Mouse (Mus musculus) frontal cortex, adult (tissue): ENCODE results near the gene Ubac2.
"Not testable (repeated sequence)": the region's sequence is repeated elsewhere in the genome, so short reads cannot be mapped to it uniquely, and the experiment has no call there.

Experiments used
- ATAC-seq: cut with Nextera tagmentation; 2 replicates; pipeline ENCODE4 v1.9.2; 2017; ENCODE audit warnings: mild to moderate bottlenecking, moderate library complexity, mixed read lengths; ENCODE audit not compliant: low TSS enrichment

The Ubac2 gene

GRCm38 (mm10) chr14:121878176-121878858 is at the start of gene Ubac2:
TSS of gene Ubac2 (plus strand) at chr14:121878620.
- ATAC-seq, result peak; percentile 95

DNA sequence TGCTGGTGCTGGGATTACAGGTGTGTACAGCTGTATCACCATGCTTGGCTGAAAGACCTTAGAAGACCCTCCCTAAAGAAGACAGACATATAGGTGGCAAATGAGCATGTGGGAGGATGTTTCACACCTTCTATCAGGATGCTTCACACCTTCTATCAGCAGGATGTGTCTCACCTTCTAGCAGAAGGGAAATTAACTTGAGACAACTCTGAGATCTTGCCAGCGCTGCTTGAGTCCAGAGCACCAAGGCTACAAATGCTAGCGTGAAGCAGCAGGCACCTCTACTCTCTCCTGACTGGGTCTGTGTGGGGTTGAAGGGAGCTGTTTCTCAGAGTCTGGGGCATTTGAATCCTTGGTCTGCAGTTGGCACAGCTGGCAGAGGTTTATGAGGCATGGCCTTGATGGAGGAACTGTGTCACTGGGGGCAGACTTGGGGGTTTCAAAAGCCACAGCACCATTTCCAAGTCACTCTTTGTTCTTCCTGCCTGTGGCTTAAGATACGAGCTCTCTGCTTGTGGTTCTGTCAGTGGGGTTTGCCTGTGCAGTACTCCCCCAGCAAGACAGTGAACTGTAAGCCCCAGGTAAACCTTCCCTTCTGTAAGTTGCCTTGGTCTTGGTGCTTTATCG is 48.5 kb upstream of the Ubac2 start:
- no peak for ATAC-seq

- ATAC-seq, result no peak
These were observed 45.4 kb upstream of the Ubac2 start for GRCm38 (mm10) chr14:121833001-121833520.

DNA sequence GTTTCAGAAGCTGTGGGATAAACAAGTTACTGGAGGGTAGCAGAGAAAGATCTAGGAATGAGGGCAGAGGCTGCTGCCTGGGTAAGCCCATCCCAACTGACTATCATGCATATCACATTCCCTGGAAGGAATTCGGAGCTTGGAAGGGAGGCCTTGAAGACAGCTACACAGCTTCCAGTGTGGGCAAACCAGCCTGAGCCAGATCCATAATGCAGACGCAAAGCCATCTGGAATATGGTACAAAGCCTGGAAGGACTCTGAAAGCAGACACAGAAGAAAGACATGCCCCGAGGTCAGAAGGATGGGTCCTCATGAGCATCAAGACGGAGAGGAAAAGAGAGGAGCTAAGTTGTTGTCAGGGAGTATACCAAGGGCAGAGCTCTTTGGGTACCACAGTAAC is 40.3 kb upstream of the Ubac2 start:
- no peak for ATAC-seq

- no peak for ATAC-seq
These were observed 38.2 kb upstream of the Ubac2 start for GRCm38 (mm10) chr14:121840217-121840616.

DNA sequence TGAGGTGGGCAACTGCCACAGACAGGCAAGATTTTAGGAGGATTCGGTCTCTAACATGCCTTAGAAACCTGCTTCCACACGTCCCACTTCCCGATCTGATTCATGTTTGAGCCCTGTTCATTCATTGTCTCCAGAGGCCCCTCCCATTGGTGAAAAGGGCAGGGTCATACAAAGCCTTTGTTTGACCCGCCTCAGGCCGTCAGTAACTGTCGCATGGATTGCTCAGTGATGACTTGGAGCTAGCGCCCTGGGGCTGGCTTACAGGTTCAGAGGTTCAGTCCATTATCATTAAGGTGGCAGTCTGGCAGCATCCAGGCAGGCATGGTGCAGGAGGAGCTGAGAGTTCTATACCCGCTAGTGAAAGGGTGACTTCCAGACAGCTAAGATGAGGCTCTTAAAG is 33.9 kb upstream of the Ubac2 start:
- no peak for ATAC-seq

- no peak for ATAC-seq
These were observed 27.2 kb upstream of the Ubac2 start for GRCm38 (mm10) chr14:121851231-121851630.

DNA sequence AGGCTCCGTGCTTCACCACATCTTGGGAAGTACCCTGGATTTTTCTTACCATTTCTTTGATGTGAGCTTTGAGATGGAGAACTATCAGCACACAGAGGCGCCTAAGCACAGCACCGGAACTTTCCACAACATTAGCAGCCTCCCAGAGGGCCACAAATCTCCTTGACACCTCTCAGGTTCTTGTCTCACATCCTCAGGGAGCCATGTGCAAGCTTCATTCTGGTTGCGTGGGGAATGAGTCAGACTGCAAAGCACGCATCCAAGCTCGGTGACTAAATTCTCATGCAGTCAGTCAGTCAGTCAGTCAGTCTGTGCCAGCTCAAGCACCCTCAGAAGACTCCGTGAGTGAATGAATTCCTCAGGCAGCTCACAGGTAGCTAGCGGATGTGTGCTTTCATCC is 25.9 kb upstream of the Ubac2 start:
- peak; percentile 99 for ATAC-seq

DNA sequence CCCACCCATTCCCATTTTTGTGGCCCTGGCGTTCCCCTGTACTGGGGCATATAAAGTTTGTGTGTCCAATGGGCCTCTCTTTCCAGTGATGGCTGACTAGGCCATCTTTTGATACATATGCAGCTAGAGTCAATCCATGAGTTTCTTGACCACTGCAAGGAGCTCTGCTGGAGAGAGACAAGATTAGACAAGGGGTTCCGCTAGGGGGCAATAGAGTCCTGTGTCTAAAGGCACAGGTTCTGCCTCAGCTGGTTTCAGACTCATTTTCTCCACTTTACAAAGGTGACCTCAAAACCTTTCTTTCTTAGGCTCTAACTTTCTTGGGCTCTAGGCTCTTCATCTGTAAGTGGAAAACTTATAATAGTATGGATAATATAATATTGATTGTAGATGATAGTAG is 13.3 kb upstream of the Ubac2 start:
- ATAC-seq, result peak; percentile 74

DNA sequence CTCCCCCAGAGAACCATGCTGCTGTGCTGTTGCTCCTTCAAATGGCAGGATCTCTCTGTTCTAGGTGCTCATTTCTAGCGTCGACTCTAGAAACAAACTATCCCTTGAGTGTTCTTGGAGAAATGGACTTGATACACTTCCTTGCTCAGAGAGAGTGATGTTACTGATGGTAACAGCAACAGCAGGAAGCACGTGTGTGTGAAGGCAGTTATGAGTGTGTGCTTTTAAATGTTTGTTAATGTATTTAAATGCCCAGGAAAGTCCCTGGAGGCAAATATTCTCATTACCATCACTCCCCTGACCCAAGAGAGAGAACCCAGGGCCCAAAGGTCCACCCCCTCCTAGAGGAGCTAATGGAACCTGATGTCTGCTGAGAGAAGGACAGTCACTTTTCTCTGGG is 11.8 kb upstream of the Ubac2 start:
- ATAC-seq, result no peak

DNA sequence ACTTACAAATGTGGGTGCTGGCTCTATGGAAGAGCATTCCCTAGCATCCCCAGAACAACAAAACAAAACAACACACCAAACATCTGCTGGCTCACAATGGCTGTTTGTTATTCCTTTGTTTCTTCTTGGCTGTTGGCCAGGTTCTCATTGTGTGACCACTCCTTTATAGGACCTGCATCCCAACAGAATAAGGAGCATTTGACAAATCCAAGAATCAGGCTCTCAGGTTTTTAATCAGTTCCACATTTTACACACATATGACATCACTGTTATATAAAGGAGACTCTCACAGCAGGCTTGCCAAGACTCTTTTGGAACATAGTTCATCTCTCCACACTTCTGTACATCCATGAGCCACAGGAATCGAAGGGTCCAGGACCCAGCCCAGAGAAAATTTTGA is 9.3 kb upstream of the Ubac2 start:
- peak; percentile 89 for ATAC-seq

- no peak for ATAC-seq
These were observed 5.7 kb upstream of the Ubac2 start for GRCm38 (mm10) chr14:121872760-121873159.

DNA sequence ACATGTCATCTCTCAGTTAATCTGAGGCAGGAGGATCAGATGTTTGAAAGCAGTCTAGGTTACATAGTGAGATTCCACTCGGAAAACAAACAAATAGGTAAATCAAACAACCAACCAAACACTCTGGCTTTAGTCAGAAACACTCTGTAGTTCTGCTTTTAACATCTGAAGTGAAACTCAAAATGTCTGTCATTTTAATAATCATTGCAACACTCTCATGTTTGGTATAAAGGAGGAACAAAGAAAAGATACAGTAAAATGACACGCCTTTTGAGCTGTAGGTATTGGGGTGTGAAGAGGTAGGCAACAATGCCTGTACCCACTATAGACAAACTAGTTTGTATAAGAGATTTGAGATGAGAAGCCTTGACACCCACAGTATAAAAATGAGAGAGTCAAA is 5.2 kb upstream of the Ubac2 start:
- no peak for ATAC-seq

- no peak for ATAC-seq
These were observed 4.8 kb upstream of the Ubac2 start for GRCm38 (mm10) chr14:121873646-121874045.

DNA sequence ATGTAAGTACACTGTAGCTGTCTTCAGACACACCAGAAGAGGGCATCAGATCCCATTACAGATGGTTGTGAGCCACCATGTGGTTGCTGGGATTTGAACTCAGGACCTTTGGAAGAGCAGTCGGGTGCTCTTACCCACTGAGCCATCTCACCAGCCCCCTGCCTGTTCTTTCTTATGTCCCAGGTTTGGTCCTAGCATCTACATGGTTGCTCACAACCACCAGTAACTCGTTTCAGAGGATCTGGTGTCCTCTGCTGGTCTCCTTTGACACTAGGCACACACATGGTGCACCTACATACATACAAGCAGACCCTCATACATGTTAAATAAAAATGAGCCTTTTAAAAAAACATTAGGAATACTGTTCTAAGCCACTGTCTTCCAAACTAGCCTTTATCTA is 2.2 kb upstream of the Ubac2 start:
- ATAC-seq, result not testable (repeated sequence)

- no peak for ATAC-seq
These were observed 1.6 kb upstream of the Ubac2 start for GRCm38 (mm10) chr14:121876860-121877259.

GRCm38 (mm10) chr14:121877640-121878039 is 780 bp upstream of the Ubac2 start:
- no peak for ATAC-seq

DNA sequence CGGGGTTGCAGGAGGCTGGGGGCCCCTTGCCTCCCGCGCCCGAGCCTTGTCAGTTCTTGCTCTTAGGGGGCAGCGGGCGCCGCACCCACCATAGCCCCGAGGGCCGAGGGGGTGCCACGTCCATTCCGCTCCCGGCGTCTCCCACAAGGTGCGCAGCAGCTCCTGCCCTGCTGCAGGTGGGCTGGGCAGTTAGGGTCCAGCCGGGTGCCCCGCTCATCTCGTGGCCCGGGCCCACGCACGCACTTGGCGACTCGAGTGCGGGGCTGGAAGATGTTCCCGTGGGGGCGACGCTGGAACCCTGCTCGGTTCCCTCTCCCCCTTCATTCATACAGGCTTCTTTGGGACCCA is 413 bp downstream of the Ubac2 start:
- 0 out of 2 replicates have a peak, but pooled peaks have one; percentile 1 for ATAC-seq

GRCm38 (mm10) chr14:121879266-121879840 is 933 bp downstream of the Ubac2 start:
- peak; percentile 24; the same call in 1 of the 2 replicates for ATAC-seq

- no peak for ATAC-seq
These were observed 2.8 kb downstream of the Ubac2 start for GRCm38 (mm10) chr14:121881211-121881610.

DNA sequence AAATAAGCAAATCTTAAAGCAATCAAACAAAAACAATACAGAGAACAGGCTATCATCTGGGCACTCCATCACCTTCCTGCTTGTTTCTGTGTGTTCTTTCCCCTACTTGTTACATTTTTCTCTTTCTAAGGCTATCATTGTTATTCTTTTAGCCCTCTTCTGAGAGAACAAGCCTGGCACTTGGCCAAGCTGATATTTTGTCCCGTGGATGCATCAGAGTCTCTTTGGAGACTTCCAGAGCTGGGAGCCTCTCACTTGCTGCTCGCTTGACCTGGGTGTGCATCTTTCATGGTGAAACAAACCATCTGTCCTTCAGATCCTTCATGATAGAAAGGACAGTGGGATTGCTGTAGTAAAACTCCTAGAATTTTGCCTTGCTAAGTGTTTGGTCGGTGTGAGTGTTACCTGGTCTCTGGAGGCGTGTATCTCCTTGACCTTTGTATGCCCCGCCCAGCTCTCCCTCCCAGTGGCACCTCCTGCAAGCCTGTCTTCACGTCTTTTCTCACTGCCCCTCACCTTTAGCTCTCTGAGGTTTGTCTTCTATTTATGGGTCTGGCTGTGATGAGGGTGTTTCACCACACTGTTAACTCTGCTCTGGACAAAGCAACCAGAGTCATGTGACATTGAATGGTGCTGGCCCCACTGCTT is 5.9 kb downstream of the Ubac2 start:
- ATAC-seq, result no peak

DNA sequence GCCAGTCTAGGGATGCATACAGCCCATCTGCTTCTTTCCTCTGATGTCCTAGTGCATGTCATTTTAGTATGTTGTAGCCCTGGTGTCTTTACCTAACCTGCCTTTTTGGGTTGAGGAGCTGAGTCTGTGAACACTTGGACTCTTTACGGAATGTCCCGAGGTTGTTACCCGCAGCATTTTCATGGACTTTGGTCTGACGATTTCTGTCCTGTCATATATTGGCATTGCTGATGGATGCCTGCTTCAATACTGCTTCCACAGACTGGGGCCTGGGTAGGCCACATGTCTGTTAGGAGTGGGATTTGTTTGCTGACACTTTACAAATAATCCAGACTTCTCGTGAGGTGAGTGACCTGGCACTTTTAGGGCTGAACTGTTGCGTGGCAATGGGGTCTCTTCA is 15.3 kb downstream of the Ubac2 start:
- no peak for ATAC-seq
